Mouse (Mus musculus) megakaryocyte, embryonic 14.5 days (primary cell): ENCODE results near the gene Ugt1a6b.

Source experiments
- FLI1 ChIP-seq: IDR thresholded peaks from 2 replicates; pipeline ENCODE4 v1.6.1; 2012; ENCODE audit warnings: low read length, inconsistent platforms, mixed read lengths
- GATA1 ChIP-seq: IDR thresholded peaks from 3 replicates; pipeline ENCODE4 v1.6.1; 2012; ENCODE audit warnings: mixed read lengths, low read length, inconsistent platforms, borderline replicate concordance

DNA sequence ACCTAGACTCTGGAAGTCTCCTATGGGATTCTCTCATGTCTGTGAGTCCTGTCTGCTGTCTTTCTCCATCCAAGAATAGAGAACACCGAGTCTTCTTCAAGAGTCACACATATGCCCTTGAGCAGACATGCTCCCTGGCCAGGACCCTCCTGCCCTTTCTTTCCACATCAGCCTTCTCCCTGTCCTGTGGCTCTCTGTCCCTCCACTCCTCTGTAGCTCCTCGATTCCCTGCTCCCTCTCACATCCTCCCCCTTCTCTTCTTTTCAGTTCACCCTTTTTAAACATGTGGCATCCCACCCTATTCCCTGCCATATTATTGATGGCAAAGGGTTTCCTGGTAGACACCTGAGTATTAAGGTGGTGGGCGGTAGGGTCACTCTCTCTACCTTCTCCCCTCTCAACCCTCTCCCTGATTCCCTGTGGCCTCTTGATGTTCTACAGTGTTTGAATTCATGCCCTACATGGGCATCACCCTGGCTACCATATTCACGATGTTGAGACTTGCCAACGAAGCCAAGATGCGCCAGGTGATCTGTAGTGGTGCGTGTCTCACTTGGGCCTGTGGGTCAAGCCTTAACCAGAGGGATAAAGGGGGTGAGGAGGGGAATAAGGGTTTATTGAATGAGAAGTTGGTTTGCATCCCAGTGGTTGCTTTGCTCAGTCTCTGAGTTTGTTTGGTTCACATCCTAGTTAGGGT, 128.9 kb downstream of the Ugt1a6b start:
- TF ChIP-seq FLI1 = no peak
- no peak for TF ChIP-seq GATA1
